Mouse (Mus musculus) T-helper 1 cell (primary cell): ENCODE results near the gene Gm11042.

ENCODE experiments used
- in situ Hi-C: fragments of 300-600 bp; cut with MboI, MseI; formaldehyde crosslinking; loops from one replicate; pipeline ENCODE4 v1.15.1; 2025; ENCODE audit warnings: high pct_unique_total_duplicates

The Gm11042 gene

DNA sequence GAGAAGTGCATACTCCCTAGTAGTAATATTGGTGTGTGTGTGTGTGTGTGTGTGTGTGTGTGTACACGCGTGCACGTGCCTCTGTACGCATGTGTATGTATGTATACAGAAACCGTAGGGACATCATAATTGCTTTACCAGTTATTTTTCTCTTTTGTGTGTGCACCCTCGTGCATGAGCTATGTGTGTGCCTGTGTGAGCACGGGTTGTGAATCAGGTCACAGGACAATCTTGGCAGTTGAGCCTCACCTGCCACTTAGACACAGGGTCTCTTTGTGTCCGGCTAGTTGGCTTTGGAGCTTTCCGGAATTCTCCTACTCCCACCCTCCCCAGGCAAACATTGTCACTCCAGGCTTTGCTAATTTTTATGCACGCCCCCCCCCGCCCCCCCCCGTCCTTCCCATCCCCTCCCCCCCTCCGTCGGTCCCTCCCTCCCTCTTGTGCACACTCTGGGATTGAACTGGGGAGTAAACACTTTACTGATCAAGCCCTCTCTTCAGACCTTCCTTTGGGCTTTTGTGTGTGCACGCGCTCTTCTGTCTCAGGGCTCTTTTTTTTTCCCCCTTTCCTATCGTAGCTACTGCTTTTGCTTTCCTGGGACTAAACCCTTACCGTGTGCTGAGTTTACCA lies at the start of gene Gm11042:
Gene Gm11042, minus strand, starts transcription at position 51 of the 630 bp plus-strand sequence.
- in situ Hi-C loops = loop anchor here (5.0 kb wide), 1 partner anchor 1071 kb away; no protein-coding TSS in a partner anchor

DNA sequence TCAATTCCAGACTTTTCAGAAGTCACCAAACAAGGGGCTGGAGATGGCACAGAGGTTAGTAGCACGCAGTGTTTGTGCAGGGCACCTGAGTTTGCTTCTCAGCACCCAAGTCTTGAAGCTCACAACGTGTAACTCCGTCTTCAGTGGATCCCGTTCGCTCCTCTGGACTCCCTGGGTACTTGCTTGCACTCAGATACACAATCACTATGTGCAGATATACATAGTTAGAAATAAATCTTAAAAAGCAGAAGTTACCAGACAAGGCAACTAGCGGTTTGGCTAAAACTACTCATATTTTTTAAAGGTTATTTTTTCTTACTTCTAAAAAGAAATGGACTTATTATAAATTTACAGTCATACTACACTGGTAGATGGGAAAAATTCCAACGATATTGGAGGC lies 48.3 kb upstream of the Gm11042 start:
- in situ Hi-C loops = no loop called here

DNA sequence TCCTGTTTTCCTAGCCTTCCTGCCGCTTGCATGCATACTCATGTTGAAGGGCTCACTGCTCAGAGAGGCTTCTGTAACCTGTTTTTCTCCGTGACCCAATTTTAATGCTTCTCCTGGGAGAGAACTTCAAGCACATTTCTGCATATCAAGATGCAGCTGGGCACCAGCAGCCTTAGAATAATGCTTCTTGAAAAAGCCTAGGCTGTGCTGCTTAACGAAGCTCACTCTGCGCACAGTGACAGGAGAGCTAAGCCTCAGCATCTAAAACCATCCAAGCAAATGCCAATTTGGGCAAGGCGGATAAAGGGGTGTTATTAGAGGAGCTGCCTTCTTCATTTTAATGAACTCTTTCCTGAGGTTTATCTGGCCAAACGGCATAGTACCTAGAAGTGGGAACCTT lies 46.9 kb upstream of the Gm11042 start:
- in situ Hi-C loops = no loop called here

DNA sequence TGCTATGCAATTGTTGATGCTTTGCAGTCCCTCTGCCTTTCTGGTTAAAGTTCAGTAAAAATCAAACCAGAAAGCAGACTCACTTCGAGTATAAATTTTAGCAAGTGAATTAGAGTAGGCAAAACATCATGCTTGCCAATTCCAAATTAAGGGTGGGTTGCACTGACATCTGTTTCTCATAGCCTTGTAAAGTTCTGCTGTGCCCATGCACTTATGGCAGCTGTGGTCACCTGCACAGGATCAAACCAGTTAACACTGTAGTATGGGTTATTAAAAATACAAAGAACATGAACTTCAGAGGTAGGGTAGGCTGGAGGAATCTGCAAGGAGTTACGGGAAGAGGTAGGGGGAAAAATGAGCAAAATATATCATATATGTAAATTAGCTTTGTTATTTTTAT lies 46.3 kb upstream of the Gm11042 start:
- in situ Hi-C loops = no loop called here

DNA sequence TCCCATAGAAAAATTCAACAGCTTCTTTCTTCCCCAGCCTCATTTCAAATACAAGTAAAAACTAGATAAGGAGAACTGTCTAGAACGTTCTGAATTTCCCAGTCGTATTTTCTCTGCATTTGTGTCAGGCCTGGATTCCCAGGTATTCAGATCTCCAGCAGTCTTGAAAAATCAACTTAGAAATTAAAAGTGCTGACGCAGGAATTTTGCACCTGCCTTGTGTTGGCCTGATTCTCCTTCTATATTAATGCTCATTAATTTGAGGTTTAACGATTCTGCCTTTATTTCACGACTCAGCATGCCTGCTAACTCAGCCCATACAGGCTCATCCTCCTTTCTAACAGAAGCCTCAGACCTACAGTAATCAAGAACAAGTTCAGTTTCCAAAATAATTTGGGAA lies 43.6 kb upstream of the Gm11042 start:
- in situ Hi-C loops = no loop called here

DNA sequence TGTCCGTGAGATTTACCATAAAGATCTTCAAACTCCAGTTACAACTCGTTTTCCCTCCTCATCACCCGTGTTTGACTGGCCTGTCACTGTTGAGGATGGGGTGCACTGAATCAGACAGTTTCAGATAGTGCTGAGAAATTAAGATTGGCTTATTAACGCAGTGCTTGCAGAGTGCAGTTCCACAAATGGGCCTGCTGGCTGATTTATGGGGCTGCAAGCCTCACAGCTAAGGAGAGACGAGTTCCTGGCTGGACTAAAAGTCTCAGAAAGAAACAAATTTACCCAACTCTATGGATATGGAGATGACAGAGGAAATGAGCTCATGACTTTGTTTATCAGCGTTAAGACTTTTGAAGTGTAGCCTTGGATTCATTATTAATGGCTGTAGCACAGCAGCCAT lies 41.6 kb upstream of the Gm11042 start:
- in situ Hi-C loops = no loop called here

DNA sequence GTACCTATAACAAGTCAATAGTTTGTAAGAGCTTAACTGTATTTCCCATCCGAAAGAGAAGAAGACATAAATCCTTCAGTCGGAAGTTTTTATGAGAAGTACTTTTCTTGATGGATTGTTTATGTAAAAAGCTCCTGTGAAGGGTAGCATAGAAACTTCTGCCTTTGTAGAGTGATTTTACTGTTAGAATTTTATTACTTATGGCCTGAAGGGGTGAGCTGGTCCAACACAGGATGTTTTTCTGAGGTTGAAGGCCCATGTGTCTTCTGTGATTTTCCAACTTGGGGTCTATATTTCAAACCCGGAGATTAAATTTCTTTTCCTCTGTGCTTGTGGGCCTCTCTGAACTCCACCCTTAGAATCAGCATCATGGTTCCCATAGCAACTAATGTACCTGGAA lies 26.5 kb upstream of the Gm11042 start:
- in situ Hi-C loops = no loop called here

DNA sequence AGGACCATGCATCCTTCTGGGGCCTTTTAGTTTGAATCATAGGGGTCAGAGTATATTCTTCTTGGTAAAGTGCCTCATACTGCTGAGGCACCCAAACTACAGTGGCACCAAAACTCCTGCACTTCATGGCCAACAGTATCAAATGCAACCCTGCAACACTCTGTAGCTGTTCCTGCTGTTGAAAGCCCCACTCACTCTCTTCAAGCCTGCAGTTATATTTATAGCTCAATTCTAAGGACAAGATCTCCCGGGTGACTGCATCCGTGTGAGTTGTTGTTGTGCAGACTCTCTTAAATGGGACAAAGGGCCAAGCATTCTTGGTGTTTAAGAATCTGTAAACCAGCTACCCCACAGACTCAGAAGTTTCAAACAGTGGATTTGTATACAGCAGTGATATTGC lies 23.9 kb upstream of the Gm11042 start:
- in situ Hi-C loops = no loop called here

DNA sequence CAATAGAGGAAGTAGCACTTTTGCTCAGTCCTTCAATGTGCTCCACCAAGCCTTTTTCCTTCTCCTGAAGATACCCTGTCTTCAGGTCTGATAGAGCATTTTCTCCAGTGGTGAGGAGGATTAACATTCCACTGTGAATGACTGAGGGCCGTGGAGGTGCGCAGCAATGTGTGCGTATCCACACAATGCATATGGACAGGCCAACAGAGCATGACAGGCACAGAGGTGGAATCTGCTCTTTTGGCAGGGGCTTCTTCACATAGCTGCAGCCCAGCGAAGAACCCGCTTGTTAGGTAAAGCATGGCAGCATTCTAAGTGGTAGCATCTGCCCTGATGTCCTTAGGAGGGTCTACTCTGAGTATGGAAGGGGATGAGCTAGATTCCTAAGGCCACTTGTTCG lies 17.5 kb upstream of the Gm11042 start:
- in situ Hi-C loops = no loop called here

DNA sequence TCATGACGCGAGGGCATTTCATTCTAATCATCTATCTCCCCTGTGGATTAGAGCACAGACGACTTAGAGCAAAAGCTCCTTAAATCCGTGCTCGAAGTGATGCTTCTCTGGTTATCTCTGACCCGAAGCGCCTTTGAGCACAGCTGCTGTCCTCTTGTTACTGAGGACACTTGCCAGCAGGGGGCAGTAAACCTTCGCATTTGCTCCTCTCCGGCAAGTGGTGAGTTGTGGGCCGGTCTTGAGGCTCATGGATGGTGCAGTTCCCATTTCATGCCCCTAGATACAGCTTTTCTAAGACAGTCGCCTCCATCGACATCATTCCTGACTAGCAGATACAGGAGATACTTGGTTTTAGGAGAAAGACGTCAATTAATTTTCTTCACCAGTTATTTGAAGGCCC lies 16.8 kb upstream of the Gm11042 start:
- in situ Hi-C loops = no loop called here

DNA sequence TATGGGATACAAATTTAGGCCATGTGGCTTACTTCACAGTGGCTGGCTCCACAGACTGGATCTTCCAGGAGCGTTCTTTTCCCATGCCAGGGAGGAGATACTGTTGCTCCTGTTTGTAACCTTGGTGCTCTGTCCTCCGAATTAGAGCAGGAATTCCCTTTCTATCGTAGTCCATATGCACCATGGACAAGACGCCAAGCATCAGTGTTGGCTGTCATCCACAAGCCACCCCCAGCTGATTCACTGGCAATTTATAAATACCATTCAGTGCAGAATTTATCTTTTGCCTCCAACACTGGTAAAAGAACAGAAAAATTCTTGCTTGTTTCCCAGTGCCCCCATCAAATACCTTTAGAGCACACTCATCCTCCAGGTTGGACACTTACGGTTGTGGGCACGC lies 13.6 kb upstream of the Gm11042 start:
- in situ Hi-C loops = loop anchor here (10.0 kb wide), 1 partner anchor 1035 kb away; no protein-coding TSS in a partner anchor

DNA sequence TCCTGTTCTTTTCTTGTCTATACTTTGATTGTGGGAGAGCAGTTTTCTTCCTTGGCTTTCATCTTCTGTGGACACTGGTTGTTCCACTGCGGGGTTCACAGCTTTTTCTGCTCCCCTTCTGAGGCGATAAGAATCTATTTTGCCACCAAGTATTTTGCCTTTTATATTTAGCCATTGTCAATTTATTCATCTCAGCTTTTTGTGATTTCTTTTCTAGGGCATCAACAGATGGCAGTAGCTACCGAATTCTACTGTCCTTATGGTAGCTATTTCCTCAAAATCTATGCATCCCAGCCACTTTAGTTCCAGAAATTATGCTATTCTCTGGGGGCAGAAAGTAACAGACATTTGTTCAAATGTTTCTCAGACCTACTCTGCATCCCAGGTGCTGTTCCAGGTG lies 10.4 kb upstream of the Gm11042 start:
- in situ Hi-C loops = loop anchor here (10.0 kb wide), 1 partner anchor 1038 kb away; no protein-coding TSS in a partner anchor

DNA sequence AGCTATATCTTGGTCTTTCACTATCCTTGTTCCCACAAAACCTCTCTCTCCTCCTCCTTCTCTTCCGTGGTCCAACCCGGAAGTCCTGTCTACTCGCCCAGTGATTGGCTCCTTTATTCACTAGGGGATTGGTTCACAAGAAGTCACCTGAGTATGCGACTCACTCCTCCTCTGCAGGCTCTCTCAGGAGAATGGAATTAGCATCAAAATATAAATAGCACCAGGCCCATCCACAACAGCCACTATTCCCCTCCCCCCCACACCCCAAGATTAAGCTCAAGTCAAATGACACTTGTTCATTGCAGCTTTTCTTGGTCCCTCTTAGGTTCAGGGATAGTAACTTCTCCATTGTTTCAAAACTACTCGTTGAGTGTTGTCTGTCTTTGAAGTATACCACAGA lies 5.8 kb upstream of the Gm11042 start:
- in situ Hi-C loops = loop anchor here (10.0 kb wide), 1 partner anchor 1043 kb away; no protein-coding TSS in a partner anchor

DNA sequence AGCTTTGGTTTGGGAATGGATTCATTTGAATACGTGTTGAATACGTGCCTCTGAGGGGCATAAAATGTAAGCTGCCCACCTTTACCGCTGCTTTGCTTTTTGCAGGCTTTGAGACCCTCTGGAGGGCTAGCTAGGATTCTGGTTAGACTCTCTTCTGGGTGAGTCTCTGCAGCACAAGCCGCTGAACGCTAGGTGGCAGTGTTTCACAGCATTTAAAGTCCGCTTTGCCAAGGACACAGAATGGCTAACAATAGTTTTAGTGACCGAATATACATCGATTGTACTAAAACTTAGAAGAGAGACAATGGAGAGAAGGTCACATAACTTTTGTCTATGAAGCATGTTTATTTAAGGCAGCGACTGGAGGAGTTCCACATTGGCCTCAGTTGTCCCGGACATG lies 4.1 kb upstream of the Gm11042 start:
- in situ Hi-C loops = loop anchor here (10.0 kb wide), 1 partner anchor 1044 kb away; no protein-coding TSS in a partner anchor

DNA sequence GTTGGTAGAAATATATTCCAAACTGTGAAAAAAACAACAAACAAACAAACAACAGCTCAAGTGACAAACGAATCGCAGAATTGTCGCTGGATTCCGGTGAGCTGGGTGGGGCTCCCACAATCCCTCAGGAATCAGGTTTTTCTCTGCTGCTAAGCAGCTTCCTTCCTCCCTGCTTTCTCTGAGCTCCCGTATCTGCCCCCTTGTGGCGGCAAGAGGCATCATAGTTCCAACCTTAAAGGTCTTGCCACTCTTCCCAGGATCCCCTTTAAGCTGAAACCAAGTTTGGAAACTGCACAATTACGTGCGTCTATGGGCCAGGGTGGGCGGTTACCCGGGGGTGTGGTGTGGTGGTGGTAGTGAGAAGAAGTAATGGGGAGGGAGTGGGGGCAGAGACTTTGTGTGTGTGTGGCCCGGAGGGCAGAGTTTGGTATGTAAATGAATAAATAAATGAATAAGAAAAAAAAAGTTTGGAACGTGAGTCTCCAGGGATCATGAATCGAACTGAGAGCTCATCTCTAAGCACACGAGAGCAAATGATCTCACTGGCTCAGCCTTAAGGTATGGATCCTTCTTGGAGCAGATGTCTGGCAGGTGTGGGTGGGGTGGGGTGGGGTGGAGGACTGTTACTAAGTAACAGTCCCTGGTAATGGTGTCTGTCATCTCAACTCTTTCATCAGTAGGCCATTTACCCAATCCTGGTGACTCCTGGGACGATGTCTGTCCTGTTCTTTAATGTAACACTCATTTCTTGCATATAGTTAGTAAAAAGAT lies 980 bp upstream of the Gm11042 start:
- in situ Hi-C loops = loop anchor here (5.0 kb wide), 1 partner anchor 1070 kb away; no protein-coding TSS in a partner anchor

DNA sequence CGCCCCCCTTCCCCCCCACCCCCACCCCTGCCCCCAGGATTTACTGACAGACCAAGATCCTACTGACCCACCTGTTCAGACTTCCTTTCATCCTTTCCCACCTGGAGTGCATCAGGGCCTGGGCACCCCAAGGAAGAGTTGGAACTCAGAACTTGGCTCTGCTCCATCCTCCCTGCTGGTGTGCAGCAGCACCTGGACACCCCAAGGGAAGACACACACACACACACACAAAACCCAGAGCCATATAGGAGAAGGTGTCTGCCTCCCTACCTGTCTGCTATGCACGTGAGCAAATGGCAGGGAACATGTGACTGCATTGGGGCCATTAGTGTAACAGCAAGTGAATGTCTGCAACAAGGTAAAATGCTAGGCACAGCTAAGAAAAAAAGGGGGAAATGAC lies 973 bp downstream of the Gm11042 start:
- in situ Hi-C loops = loop anchor here (5.0 kb wide), 1 partner anchor 1072 kb away; no protein-coding TSS in a partner anchor

DNA sequence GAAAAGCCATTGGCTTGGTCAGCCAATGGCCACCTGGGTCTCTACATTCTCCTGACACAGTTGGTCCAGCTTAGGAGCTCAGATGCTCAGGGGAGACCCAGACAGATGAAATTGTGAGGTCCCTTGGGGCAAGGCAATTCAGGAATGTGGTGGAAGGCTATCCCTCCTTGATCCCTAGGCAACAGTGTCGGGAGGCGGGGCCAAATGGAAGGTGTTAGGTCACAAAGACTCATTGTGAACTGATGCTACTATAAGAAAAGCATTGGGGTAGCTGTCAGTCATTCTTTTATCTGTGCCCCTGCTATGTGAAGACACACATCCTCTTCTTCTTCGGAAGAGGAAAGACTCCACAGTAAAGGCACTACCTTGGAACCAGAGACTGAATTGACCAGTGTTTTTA lies 3.6 kb downstream of the Gm11042 start:
- in situ Hi-C loops = no loop called here

DNA sequence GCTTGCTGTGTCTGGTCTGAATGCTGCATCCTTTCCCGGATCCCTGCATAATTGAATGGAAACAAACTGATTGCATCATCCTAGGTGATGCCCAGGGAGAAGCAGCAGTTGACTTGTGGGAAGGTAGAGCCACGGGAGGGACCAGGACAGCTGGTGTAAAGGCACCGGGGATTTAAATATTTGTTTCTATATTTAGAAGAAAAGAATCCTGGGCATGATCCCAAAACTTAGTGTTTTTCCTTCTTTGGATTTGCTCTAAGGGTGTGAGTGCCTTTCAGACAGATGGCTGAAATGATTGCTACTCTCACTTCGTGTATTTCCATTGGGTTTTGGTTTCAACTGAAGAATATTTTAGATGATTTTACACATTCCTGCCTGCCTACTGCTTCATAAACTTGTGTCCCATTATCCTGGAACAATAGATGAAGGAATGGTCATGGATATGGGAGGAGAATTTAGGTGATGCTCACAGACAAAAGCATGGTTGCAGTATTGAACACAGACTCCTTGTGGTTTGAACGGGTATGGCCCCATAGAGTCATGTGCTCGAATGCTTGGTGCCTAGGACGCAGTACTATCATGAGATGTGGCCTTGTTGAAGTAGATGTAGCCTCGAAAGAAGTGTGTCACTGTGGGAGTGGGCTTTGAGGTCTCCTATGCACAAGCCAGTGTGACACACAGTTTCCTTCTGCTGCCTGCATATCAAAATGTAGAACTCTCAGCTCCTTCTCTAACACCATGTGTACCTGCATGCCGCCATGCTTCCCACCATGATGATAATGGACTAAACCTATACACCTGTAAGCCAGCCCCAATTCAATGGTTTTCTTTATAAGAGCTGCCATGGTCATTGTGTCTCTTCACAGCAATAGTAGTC lies 12.5 kb downstream of the Gm11042 start:
- in situ Hi-C loops = no loop called here

DNA sequence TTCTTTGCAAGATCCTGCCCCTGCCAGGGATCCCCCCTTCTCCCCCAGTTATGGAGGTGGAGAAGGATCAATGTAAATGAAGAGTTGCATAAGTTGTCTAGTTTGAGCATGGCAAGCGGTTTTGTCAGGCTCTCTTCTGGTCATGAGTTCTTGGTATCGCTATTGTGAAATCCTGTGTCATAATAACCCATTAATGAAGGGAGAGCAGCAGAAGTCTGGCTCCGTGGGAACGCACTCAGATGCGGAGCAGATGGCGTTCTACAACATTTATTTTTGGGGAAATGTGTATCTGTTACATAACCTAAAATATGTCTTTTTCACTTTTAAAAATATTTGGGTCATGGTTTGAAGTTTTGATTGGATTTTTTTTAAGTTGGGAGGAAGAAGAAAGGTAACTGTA lies 14.6 kb downstream of the Gm11042 start:
- in situ Hi-C loops = no loop called here

DNA sequence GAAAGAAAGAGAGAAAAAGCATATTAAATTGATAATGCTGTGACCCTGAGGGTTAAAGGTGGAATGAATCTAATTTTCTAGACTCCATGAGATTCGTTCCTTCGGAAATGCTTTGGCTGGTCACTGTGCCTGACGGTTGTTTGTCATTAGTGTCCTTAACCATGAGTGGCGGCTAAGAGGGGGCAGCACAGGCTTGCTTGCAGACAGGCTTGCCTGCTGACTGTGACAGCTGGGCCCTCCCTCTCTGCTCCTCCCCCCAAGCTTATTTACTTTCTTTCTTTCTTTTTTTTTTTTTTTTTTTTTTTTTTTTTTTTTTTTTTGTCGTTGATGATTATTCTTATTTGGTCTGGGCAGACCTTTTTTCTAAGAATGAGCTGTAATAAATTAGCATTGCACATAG lies 19.8 kb downstream of the Gm11042 start:
- in situ Hi-C loops = loop anchor here (25.0 kb wide), 1 partner anchor 534 kb away; no protein-coding TSS in a partner anchor

DNA sequence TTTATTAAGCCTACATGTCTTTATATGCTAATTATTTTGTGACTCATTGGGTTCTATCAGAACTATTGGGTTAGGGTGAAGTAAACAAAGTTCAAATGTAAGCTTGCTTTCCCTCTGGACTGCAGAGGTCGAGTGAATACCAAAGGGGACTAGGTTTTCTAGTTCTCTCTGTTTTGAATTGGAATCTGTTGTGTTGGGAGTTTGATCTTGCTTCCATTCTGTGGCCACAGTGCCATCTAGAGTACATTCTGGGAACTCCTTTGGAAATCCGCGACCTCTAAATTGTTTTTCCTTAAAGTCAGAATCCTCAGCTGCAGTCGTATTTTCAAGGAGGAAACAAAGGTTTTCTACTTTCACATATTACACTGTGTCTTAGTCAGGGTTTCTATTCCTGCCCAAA lies 22.6 kb downstream of the Gm11042 start:
- in situ Hi-C loops = loop anchor here (25.0 kb wide), 1 partner anchor 531 kb away; no protein-coding TSS in a partner anchor

DNA sequence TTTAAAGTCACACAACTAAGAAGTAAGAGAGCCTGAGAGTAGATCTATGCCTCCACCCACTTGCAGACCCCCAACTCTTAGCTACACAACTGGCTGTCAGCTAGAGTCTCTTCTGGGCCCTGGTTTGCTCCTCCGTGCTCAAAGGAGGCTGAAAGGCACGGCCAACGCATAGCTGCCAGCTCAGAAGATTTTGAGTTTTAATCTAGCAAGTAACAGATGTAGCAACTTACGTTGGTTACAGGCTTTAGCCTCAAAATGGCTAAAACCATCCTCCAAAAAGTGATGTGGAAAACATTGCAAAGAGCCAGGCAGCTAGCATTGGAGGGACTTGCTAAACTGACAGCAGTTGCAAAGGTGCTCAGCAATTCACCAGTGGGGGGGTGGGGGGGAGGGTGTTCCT lies 25.2 kb downstream of the Gm11042 start:
- in situ Hi-C loops = loop anchor here (25.0 kb wide), 1 partner anchor 529 kb away; no protein-coding TSS in a partner anchor
